Mouse (Mus musculus) bone marrow macrophage, adult 2 months (primary cell): ENCODE data around the gene Nsg2.

Experiments used
- CTCF ChIP-seq: IDR thresholded peaks from 2 replicates; pipeline ENCODE4 v1.5.1; 2012; ENCODE audit warnings: low read depth, mild to moderate bottlenecking, low read length, moderate library complexity
- POLR2A ChIP-seq: IDR thresholded peaks from 2 replicates; pipeline ENCODE4 v1.6.1; 2012; ENCODE audit warnings: mild to moderate bottlenecking, low read depth, low read length, borderline replicate concordance

- TF ChIP-seq POLR2A, result no peak
- no peak for TF ChIP-seq CTCF
These were observed 106.4 kb downstream of the Nsg2 start for GRCm38 (mm10) chr11:32106647-32106985.
